Mouse (Mus musculus) erythroblast, embryonic 14.5 days (primary cell): ENCODE results near the gene Kif1b.

Source experiments
- GATA1 ChIP-seq: IDR thresholded peaks from 2 replicates; pipeline ENCODE4 v1.6.1; 2012; ENCODE audit warnings: low read length, inconsistent platforms, mixed read lengths
- TAL1 ChIP-seq: IDR thresholded peaks from 3 replicates; pipeline ENCODE4 v1.6.1; 2012; ENCODE audit warnings: low read length, inconsistent platforms, mixed read lengths

DNA sequence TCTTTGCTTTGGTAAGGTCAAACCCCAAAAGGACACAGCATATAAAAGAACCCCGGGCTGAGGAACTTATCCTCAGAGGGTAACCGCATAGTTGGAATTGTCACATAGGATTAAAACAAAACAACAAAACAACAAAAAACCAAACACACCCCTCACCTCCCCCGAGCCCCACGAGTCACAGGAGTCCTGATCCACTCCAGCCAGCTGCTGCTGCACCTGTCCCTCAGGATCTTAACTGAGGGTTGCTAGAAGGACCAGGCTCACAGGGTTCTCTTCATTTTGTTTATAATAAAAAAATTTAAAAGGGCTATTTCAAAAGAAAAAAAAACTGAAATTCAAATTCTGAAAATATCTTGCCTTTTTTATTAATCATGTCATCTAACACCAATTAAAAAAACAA lies 21.2 kb upstream of the Kif1b start:
- TF ChIP-seq TAL1 (no peak), GATA1 (no peak)
